Mouse (Mus musculus): ENCODE data around the gene Smad3.

Gene Smad3

DNA sequence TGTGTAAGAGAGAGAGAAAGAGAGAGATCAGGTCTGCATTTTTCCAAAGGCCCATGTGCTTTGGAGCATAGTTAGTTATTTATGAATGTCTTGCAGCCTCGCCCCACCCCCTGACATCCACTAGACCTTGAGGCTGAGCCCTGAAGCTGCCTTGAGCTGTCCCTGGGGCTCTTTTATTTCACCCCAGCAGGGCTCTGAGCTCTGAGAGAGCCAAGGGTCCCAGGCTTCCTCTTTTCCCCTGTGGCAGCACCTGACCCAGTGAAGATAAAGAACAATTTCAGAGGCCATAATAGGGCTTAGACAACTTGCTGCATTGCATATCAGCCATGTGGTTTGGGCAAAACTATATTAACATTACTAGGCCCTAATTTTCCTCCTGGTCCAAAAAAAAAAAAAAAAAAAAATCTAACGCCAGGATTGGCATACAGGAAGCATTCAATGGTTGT lies 93.5 kb downstream of the Smad3 start:
- no peak for DNase-seq (ENCODE audit: low spot score)

DNA sequence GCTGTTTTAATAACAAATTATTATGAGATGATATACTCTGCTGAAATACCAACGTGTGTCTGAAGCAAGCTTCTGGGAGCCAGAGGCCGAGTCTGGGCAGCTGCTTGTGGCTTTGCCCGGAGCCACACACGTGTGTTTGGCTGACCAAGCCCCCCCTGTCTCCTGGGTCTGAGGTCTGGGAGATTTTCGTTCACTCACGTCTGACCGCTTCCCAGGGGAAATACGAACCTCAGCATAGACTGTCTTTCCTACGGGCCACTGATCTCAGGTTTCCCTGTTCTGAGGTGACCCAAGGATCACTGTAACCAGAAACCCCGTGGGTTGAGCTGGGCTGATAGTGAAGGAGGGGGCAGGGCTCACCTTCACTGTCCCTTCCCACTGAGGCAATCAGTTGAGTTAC lies 94.6 kb downstream of the Smad3 start:
- DNase-seq (ENCODE audit: low spot score): no peak

DNA sequence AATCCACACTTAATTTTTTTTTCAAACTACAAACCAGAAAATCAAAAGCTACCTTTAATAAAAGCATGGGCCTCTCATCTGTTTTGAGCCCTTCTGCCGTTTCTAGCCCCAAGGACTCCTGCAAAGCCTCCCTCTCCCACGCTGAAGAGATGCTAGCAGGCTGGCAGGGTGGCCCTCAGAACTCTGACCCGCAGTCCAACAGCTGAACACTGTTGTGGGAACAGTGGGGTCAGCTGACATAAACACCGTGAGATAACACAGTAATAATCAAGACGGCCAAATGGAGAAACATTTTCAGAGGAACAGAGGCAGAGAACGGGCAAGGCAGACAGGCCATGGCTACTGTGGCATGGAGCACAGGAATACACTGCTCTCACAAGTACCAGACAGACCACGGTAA lies 95.0 kb downstream of the Smad3 start:
- no peak for DNase-seq (ENCODE audit: low spot score)

DNA sequence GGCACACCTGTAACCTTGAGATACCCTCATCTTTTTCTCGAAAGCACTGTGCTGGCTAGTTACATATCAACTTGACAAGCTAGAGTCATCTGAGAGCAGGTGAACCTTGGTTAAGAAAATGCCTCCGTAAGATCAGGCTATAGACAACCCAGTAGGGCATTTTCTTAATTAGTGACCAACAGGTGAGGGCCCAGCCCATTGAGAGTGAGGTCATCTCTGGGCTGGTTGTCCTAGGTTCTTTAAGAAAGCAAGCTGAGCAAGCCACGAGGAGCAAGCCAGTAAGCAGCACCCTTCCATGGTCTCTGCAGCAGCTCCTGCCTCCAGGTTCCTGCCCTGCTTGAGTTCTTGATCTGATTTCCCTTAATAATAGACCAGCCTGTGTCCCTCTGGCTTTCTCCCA lies 97.1 kb downstream of the Smad3 start:
- DNase-seq (ENCODE audit: low spot score): no peak

DNA sequence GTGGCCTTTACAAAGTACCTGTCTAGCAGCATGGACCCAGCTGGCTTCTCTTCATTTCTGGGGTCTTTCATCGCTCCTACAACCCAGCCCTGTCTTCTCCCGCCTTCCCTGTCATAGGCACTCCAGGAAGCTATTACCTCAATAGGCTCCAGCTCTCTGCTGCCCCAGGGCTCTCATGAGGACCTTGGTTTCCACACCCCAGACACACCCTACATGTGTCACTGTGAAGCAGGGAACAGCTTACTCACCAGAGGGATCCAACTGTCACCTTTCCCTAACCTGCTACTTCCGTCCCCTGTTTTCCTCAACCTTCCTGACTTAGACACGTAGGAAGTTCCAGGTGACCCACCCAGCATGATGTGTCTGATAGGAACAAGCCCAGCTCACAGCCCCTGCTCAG lies 97.7 kb downstream of the Smad3 start:
- DNase-seq (ENCODE audit: low spot score): no peak

DNA sequence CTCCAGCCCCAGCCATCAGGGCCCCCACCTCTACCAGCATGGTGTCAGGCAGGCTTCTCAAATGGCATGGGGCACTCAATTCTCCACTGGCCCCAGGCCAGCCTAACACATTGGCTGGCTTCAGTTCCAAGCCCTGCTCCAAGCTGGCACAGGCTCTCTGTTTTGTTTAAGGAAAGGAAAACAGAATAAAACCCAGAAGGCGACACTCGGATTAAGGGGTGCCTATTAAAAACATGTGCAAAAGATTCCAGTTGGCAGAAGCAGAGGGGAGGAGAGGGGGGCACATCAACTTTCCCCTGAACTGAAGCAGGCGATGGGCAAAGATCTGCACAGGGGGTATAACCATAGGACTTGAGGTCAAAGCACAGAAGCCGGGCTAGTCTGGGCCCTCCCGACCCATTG lies 98.8 kb downstream of the Smad3 start:
- no peak for DNase-seq (ENCODE audit: low spot score)

DNA sequence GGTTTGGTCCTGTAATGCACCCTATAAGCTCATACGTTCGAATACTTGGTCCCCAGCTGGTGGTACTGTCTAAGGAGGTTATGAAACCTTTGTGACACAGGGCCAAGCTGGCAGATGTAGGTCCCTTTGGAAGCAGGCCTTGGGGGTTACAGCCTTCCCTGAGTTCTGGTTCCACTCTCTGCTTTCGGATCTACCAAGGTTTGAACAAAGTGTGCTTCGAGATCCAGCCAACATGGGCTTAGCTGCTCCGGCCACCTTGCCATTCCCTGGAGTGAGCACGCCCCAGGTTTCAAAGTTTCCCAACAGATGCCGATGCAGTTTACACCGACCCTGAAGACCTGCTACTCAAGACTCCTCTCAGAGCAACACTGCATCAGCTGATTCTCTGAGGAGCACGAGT lies 99.4 kb downstream of the Smad3 start:
- DNase-seq (ENCODE audit: low spot score): no peak

DNA sequence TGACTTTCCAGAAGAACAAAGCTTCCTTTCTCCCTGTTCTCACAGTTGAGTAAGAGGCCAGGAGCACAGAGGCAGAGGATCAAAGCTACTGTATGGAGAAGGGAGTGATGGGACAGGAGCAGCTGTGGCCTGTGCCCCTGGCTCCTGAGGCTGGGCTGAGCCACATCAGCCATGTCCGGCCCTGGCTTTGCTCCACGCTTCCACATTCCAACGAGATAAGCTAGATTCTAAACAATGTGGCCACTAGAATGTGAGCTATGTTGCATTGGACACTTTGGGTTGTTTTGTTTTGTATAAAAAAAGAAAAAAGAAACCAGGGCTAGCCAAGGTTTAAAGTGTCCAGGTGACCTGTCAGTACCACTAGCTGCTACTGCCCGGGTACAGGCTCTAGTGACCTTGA lies 100.6 kb downstream of the Smad3 start:
- DNase-seq (ENCODE audit: low spot score): no peak

DNA sequence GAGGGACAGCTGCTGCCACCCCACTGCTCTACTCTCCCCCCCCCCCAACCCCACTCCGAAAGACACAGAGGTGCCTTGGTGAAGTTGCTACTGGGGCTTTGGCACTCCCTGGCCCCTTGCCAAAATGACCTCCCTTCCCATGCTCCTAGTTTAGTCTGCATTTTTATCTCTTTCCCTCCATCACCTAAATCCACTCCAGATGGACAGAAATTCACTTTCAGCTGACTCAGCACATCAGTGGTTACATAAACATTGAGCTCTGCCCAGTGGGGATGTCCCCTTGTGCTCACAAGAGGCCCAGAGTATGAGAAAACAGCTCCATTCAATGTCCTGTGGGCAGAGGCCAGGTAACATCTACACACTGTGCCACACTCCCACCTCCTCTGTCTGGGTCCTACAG lies 102.7 kb downstream of the Smad3 start:
- DNase-seq (ENCODE audit: low spot score): no peak

DNA sequence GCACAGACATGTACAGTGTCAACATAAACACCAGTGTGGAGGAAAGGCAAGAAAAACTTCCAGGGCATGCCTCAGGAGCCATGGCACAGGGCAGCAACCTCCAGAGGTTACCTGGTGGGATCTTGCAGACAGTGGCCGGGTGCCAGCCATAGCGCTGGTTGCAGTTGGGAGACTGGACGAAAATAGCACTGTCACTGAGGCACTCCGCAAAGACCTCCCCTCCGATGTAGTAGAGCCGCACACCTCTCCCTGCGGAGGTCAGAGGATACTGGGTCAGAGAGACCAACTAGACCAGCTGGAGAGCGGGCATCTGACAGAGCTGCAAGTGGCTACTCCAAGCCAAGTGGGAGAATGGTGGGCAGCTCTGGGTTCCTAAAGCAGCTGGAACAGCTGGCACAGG lies 103.2 kb downstream of the Smad3 start:
- DNase-seq (ENCODE audit: low spot score): no peak

DNA sequence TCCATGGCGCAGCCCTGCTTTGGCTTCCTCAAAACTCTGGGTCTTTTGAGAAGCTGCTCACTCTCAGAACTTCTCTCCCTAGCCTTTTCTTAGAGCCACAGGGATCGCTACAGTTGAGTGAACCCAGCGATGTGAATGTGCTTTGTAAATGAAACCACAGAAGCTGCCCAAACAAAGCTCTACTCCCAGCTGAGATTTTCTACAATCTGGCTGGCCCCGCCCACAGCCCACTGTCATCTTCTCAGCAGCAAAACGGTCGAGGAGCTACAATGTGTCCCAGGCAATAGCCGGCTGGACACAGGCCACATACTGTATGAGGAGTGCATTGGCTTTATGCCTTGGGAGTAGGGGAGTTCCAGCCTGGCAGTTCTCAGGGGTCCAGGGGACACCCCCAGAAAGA lies 104.1 kb downstream of the Smad3 start:
- no peak for DNase-seq (ENCODE audit: low spot score)

DNA sequence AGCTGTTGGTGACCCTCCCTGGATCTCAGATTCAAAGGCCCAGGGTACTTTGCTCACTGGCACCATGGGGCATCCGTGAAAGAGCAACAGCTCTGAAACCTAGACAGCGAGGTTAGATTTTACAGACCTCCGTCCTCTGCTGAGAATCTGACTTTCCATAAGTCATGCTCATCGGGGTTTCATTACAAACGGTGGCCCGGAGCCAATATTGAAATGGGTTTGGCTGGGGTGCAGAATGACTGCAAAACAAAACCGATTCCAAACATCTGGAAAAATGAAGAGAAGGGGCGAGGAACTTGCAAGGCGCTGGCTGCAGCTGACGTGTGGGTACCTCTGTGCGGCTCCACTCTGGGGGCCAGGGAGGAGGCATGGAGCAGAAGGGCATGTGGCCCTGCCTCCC lies 106.2 kb downstream of the Smad3 start:
- DNase-seq (ENCODE audit: low spot score): no peak

DNA sequence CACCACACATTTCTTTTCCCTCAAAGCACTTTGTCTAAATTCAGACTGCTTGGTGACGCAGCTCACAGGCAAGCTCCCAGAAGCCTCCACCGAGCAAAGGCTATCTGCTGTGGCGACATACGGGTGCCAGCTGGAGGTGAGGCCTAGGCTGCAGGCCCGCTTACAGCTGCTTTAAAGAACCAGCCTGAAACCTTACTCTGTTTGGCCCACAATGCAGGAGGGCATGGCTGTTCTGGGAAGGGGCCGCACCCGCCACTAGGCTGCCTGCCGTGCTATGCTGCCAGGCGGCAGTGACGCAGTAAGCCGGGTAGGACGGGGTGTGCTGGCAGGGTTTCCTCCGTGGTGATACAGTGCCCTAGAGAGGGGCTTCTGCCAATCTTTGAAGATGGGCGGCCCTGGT lies 106.9 kb downstream of the Smad3 start:
- DNase-seq (ENCODE audit: low spot score): no peak

DNA sequence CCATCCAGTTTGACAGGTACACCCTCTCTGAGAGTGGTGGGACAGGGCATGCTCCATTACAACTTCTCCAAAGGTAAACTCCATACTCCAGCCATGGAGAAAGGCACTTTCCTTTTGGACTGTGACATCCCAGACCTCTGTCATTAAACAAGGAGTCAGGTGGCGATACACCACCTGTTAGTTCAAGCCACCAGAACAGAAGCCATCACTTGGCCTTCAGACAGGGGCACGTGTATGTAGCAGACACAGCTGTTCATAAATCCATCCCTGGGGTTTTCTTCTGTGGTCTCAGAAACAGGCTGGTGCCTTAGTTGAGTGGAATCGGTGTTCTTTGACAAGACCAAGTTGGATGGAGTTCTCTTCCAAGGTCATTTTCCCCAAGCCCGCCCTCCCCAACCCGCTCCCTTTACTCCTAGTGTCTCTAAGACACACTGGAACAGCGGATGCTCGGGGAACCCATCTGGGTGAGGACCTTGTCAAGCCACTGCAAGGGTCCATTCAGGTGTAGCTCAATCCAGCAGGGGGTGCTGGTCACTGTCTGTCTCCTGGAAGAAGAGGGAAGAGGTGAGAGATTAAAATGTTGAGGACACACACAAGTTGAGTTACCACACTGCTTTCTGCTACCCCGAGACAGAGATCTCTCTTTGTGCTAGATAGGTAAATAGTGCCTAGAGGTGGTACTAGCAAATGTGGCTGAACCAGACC lies 107.8 kb downstream of the Smad3 start:
- no peak for DNase-seq (ENCODE audit: low spot score)

DNA sequence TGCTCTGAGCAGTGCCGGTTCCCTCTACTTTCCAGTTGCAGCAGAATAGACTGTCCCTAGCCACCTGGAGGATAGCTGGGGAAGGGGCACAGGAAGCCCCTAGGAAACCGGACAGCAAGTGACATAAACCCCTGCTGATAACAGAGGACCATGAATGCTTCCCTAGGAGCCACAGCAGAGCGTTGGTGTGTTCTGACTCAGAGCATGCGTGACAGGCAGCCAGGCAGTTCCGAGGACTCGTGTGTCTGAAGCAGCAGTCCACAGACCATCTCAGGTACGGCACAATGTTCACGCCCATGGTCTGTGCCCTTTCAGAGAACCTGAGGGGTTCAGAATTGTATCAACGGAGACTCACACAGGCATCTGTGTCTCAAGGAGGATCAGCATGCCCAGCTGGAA lies 109.3 kb downstream of the Smad3 start:
- no peak for DNase-seq (ENCODE audit: low spot score)

DNA sequence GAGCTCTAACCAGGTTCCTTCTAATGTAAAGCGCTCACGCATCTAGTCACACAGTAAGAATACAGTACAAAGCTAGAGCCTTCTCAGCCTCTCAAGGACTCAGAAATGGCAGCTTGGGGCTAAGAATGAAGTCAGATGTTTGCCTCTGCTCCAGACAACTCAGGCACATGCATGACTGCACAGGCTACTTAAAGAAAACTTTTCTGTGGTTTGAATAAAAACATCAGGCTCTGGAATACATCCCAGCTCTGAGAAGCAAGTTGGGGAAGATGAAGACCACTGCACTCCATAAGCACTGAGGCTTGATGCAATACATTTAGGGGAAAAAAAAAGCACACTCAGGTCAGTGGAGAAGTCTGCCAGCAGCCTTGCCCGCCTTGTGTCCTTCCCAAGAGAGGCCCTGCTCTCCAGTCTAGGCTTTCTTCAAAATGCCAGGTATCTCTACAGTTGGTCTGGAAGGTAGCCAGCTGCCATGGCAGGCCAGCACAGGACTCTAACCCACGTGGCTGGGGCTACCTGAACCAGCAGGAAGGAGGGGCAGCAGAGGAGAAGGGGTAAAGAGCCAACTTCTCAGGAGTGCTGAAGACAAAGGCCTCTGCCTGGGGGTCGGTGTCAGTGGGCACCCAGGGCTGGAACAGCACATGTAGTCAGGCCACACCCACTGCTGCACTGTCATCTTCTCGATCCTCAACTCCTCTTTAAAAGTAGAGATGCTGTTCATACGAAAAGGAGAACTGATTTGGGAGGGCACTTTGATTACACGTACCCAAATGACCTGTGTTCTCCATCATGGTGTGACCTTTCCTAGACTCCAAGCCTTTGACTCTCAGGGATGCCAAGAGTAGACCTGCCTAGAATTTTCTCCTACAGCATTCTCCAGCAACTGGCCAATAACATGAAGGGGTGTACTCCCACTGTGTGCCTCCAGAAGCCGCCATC lies 109.9 kb downstream of the Smad3 start:
- no peak for DNase-seq (ENCODE audit: low spot score)

DNA sequence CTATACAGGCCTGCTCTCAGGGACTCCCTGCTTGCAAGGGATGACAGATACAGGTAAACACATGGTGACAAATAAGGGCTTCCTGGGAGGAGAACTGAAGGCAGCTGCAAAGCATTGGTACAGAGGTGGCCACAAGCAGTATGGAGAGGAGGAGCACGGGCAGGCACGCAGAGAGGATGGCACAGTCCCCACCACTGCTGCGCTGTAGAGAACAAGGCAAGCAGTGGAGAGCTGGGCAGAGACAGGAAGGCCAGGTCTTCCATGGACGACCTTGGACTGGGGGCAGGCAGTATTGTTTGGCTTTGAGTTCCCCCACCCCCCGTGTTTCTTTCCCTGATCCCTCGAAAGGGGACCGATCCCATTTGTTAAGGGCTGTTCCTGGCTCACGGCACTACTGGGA lies 112.7 kb downstream of the Smad3 start:
- no peak for DNase-seq (ENCODE audit: low spot score)

DNA sequence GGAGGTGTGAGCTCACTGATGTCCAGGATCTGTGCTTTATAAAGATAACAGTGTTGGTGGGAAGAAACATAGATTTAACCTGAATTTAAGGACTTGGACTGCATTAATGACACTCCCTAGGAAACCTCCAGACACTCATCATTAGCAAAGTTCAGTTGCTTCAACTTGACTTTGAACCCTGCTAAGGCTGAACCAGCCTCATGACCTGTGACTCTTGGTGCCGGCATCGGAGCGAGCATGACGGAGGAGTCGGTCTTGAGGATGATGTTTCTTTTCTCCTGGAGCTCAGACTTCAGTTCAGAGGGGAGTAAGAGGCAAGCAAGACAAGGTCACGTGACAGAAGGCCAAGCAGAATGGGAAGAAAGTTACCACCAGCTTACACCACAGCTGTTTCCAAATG lies 113.8 kb downstream of the Smad3 start:
- no peak for DNase-seq (ENCODE audit: low spot score)

DNA sequence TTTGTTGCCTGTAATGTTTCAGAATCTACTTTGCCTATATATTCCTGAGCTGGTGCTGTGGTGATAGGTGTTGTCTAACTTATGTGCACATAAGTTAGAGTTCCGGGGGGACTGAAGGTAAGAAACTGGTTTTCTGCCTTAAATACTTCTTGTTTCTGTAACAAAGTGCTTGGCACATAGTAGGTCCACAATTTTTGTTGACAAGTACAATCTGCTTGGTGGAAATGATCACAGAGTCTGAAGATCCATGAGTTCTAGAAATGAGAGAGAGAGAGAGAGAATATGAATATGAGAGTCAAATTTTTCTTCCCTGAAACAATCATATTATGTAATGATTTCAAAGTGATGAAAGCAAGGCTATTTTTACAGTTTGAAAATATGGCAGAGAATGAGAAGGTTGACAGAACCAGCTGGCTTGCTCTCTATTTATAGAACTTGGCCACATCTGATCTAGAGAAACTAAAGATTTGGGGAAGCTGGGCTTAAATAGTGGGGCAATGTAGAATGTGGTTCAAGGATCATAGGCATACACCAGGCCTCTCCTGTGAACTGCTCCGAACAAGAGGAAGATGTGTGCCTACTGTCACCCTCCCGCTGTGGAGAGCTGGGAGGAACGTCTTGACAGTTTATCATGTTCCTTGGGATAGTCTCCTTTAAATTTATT lies 115.7 kb downstream of the Smad3 start:
- no peak for DNase-seq (ENCODE audit: low spot score)

DNA sequence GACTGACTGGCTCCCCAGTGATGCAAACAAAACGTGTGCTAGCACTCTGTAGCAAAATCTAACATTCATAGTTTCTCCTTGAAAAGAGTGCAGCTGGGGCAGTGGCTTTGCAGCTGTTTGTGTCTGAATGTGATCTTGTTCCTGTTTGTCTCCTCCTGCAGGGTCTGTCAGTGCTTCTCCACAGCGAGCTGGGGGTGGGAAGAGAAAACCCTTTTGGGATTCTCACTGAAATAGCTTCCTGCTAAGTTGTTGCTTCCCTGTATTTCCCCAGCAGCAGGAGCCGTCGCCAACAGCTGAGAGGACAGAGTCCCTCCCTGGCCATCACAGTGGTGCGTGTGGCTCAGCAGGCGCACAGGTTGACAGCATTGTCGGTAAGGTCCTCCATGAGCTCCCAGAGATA lies 121.7 kb downstream of the Smad3 start:
- DNase-seq (ENCODE audit: low spot score): no peak

DNA sequence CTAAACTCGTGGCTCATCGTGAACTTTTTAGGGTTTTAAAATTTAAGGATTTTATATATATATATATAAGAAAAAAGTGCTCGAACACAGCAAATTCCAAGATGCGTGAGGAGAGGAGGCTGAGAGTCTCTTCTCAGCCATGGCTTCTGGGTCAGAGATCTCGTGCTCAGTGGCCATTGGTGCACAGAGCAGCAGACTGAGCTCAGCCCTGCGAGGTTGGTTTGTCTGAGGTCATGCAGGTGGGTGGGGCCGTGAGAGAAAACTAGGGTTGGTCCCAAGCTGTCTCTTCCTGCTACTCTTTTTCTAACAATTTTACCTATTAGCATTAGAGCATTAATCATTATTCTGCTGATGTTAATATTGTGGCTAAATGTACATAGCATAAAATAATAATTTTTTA lies 124.5 kb downstream of the Smad3 start:
- DNase-seq (ENCODE audit: low spot score): no peak

DNA sequence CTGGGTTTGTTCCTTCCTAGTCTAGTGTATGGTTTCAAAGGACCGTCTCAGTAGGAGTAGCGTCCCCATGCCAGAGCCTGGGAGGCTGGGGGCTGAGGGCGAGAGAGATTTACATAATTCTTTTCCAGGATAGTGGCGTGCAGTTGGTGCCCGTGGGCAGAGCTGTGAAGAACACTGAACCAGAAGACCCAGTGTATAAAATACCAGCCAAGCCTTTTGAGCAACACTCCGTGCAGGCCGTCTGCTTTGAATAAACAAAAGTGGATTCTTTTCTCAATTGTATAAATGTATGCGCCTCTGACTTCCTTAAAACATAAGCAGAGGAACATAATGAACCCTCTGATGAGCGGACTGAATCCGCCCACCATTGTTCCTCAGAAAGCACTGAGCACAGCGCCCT lies 124.9 kb downstream of the Smad3 start:
- no peak for DNase-seq (ENCODE audit: low spot score)

DNA sequence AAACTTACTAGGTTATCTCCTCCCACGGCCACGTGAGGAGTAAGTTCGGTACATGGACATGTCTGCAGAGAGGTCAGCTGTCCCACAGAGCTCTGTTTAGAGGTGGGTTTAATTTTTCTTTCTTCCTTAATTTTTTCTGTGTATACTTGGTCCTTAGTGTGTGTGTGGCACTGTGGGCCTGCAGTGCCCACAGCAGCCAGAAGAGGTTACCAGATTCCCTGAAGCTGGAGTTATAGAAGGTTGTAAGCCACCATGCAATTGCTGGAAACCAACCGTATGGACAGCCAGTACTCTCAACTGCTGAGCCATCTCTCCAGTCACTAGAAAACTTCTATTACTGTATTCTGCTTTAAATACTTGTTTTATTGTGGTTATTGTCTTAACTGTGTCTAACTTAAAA lies 125.7 kb downstream of the Smad3 start:
- DNase-seq (ENCODE audit: low spot score): no peak
